11 mouse cellular contexts compared by ENCODE assay signal in genomic region chr11:99985291-99986092, GRCm38 (mm10). TPM values are rescaled to one million over a fixed set of nuclear protein-coding genes. Genes with fewer than 3 reads are reported as not detected.
A peak's percentile ranks its signal among the peaks of the same experiment; 100 is the strongest.
DNase-seq lines count a peak whose midpoint lies in the region; ATAC-seq and TF ChIP-seq lines count a peak whose summit lies in the region.
"Had no signal": no experiment of that assay in that cellular context is flagged by ENCODE, and none has a peak within 500 bp of the region (broad histone marks: within the 10 kb centered on the region; RNA-seq: fewer than 3 reads in every experiment).

No protein-coding gene starts in this region.

- no peak overlapping the region for H3K4me2 ChIP-seq in kidney, postnatal 0 days (ENCODE audit: low read length)
- no peak overlapping the region for H3K4me2 ChIP-seq in kidney, embryonic 15.5 days
- H3K4me2 ChIP-seq in neural tube, embryonic 14.5 days (ENCODE audit: low read depth, low read length): no peak overlapping the region
- H3K4me2 ChIP-seq in intestine, embryonic 16.5 days (ENCODE audit: low read depth, low read length): no peak overlapping the region
- H3K4me2 ChIP-seq: limb, embryonic 12.5 days had no signal

- DNase-seq in kidney, postnatal 0 days (ENCODE audit: low spot score): peak; percentile 24
- DNase-seq in cerebellum, adult 11-12 months: peak; percentile 96
- peak; percentile 18 to 27 for DNase-seq in gastrocnemius, postnatal 36 days
- DNase-seq in testis, postnatal 14 days (ENCODE audit: low spot score): no peak

- no peak for TF ChIP-seq CTCF in kidney, postnatal 0 days (IDR thresholded peaks at IDR 0.05; ENCODE audit: low read depth)

- intact Hi-C loops in gastrocnemius, postnatal 36 days (cut with DNase I): no loop called here

- no peaks in the 10 kb centered on the region for H3K9me3 ChIP-seq in kidney, postnatal 0 days (replicated peaks; ENCODE audit: low read length)
- H3K9me3 ChIP-seq in kidney, embryonic 15.5 days (replicated peaks): no peaks in the 10 kb centered on the region
- no peaks in the 10 kb centered on the region for H3K9me3 ChIP-seq in neural tube, embryonic 14.5 days (ENCODE audit: control insufficient read depth, low read length)
- no peaks in the 10 kb centered on the region for H3K9me3 ChIP-seq in intestine, embryonic 16.5 days (ENCODE audit: control insufficient read depth, low read length)
- H3K9me3 ChIP-seq: limb, embryonic 12.5 days had no signal

- H3K27me3 ChIP-seq in kidney, postnatal 0 days (ENCODE audit: insufficient read depth, low read length): no peaks in the 10 kb centered on the region
- H3K27me3 ChIP-seq in kidney, embryonic 15.5 days: 0 out of 2 replicates have a peak, but pooled peaks cover 5% of the 10 kb centered on the region
- no peaks in the 10 kb centered on the region for H3K27me3 ChIP-seq in neural tube, embryonic 14.5 days (ENCODE audit: control insufficient read depth, insufficient read depth, low read length)
- H3K27me3 ChIP-seq in intestine, embryonic 16.5 days (replicated peaks; ENCODE audit: control insufficient read depth, insufficient read depth, low read length): no peaks in the 10 kb centered on the region

- no peaks in the 10 kb centered on the region for H3K4me1 ChIP-seq in kidney, postnatal 0 days (replicated peaks; ENCODE audit: insufficient read depth, low read length)
- H3K4me1 ChIP-seq in kidney, embryonic 15.5 days: no peaks in the 10 kb centered on the region
- no peaks in the 10 kb centered on the region for H3K4me1 ChIP-seq in neural tube, embryonic 14.5 days (ENCODE audit: control insufficient read depth, insufficient read depth, low read length)
- H3K4me1 ChIP-seq in intestine, embryonic 16.5 days (ENCODE audit: control insufficient read depth, insufficient read depth, low read length): no peaks in the 10 kb centered on the region
- H3K4me1 ChIP-seq: limb, embryonic 12.5 days had no signal

- no peak overlapping the region for H3K4me3 ChIP-seq in kidney, postnatal 0 days (replicated peaks; ENCODE audit: low read depth, low read length)
- H3K4me3 ChIP-seq in kidney, embryonic 15.5 days (replicated peaks): no peak overlapping the region
- no peak overlapping the region for H3K4me3 ChIP-seq in neural tube, embryonic 14.5 days (ENCODE audit: low read depth, low read length)
- H3K4me3 ChIP-seq in intestine, embryonic 16.5 days (ENCODE audit: low read length): no peak overlapping the region
- H3K4me3 ChIP-seq: limb, embryonic 12.5 days had no signal

- no peaks in the 10 kb centered on the region for H3K36me3 ChIP-seq in kidney, postnatal 0 days (ENCODE audit: insufficient read depth, low read length)
- H3K36me3 ChIP-seq in kidney, embryonic 15.5 days: no peaks in the 10 kb centered on the region
- no peaks in the 10 kb centered on the region for H3K36me3 ChIP-seq in neural tube, embryonic 14.5 days (ENCODE audit: control insufficient read depth, insufficient read depth, low read length)
- no peaks in the 10 kb centered on the region for H3K36me3 ChIP-seq in intestine, embryonic 16.5 days (ENCODE audit: control insufficient read depth, insufficient read depth, low read length)
- H3K36me3 ChIP-seq: limb, embryonic 12.5 days had no signal

- H3K9ac ChIP-seq in kidney, postnatal 0 days (ENCODE audit: low read depth, low read length): no peak overlapping the region
- H3K9ac ChIP-seq in kidney, embryonic 15.5 days: no peak overlapping the region
- H3K9ac ChIP-seq in neural tube, embryonic 14.5 days (replicated peaks; ENCODE audit: low read depth, low read length): no peak overlapping the region
- no peak overlapping the region for H3K9ac ChIP-seq in intestine, embryonic 16.5 days (ENCODE audit: low read depth, low read length)
- H3K9ac ChIP-seq: limb, embryonic 12.5 days had no signal

- H3K27ac ChIP-seq in kidney, postnatal 0 days: no peak overlapping the region
- H3K27ac ChIP-seq in kidney, embryonic 15.5 days: no peak overlapping the region
- peak overlapping the region; percentile 48 for H3K27ac ChIP-seq in neural tube, embryonic 14.5 days (ENCODE audit: low read depth, low read length)
- no peak overlapping the region for H3K27ac ChIP-seq in intestine, embryonic 16.5 days (ENCODE audit: low read length)
- H3K27ac ChIP-seq: limb, embryonic 12.5 days had no signal

- 67% methylated on average over 20 of the region's 20 CpGs for WGBS in kidney, postnatal 0 days
- 74% methylated on average over 20 of the region's 20 CpGs for WGBS in kidney, embryonic 15.5 days
- WGBS in neural tube, embryonic 14.5 days: 73% methylated on average over 20 of the region's 20 CpGs
- 78% methylated on average over 20 of the region's 20 CpGs for WGBS in intestine, embryonic 16.5 days

- ATAC-seq in kidney, postnatal 0 days (replicated peaks; ENCODE audit: low FRiP score, low read depth): no peak
- no peak for ATAC-seq in kidney, embryonic 15.5 days (replicated peaks; ENCODE audit: low FRiP score)
- peak; percentile 93 for ATAC-seq in neural tube, embryonic 14.5 days (ENCODE audit: low read depth)
- no peak for ATAC-seq in CD4-positive, CD25-positive, alpha-beta regulatory T cell, adult 4 months
- ATAC-seq in intestine, embryonic 16.5 days: no peak

RNA-seq across cellular contexts. Expression of gene Krtap16-1, which starts 0.9 kb away (rescaled TPM):
- polyA plus RNA-seq in kidney, postnatal 0 days (2015; fragmentation: Nextera tagmentation; extraction: Ambion mirVana): not detected in 2 replicates
- not detected in 2 replicates for polyA plus RNA-seq in kidney, embryonic 15.5 days (2015; fragmentation: Nextera tagmentation; extraction: Ambion mirVana)
- not detected for total RNA-seq in gastrocnemius, postnatal 36 days (2021)
- 0.24 TPM in 1 of 2 replicates, not detected in the other for polyA plus RNA-seq in neural tube, embryonic 14.5 days (2014; fragmentation: Nextera tagmentation; extraction: Ambion mirVana)
- polyA plus RNA-seq in CD4-positive, CD25-positive, alpha-beta regulatory T cell, adult 4 months (2017; shearing (Covaris generic)): not detected
- not detected in 2 replicates for polyA plus RNA-seq in intestine, embryonic 16.5 days (2015; fragmentation: Nextera tagmentation; extraction: Ambion mirVana)
- polyA plus RNA-seq: limb, embryonic 12.5 days; spleen, adult 2 months had no signal

RNA-seq across cellular contexts. Expression of gene Krtap29-1, which starts 6.6 kb away (rescaled TPM):
- not detected in 2 replicates for polyA plus RNA-seq in kidney, postnatal 0 days (2015; fragmentation: Nextera tagmentation; extraction: Ambion mirVana)
- polyA plus RNA-seq in kidney, embryonic 15.5 days (2015; fragmentation: Nextera tagmentation; extraction: Ambion mirVana): not detected in 2 replicates
- not detected for total RNA-seq in gastrocnemius, postnatal 36 days (2021)
- not detected in 2 replicates for polyA plus RNA-seq in neural tube, embryonic 14.5 days (2014; fragmentation: Nextera tagmentation; extraction: Ambion mirVana)
- polyA plus RNA-seq in CD4-positive, CD25-positive, alpha-beta regulatory T cell, adult 4 months (2017; shearing (Covaris generic)): not detected
- polyA plus RNA-seq in intestine, embryonic 16.5 days (2015; fragmentation: Nextera tagmentation; extraction: Ambion mirVana): not detected in 2 replicates
- total RNA-seq: MEL had no signal
- polyA plus RNA-seq: limb, embryonic 12.5 days; spleen, adult 2 months had no signal

RNA-seq across cellular contexts. Expression of gene Krtap17-1, which starts 8.3 kb away (rescaled TPM):
- not detected in 2 replicates for polyA plus RNA-seq in kidney, postnatal 0 days (2015; fragmentation: Nextera tagmentation; extraction: Ambion mirVana)
- polyA plus RNA-seq in kidney, embryonic 15.5 days (2015; fragmentation: Nextera tagmentation; extraction: Ambion mirVana): not detected in 2 replicates
- total RNA-seq in gastrocnemius, postnatal 36 days (2021): not detected
- polyA plus RNA-seq in neural tube, embryonic 14.5 days (2014; fragmentation: Nextera tagmentation; extraction: Ambion mirVana): 0.56 and 0.86 TPM in 2 replicates
- not detected for polyA plus RNA-seq in CD4-positive, CD25-positive, alpha-beta regulatory T cell, adult 4 months (2017; shearing (Covaris generic))
- not detected in 2 replicates for polyA plus RNA-seq in intestine, embryonic 16.5 days (2015; fragmentation: Nextera tagmentation; extraction: Ambion mirVana)
- total RNA-seq: MEL had no signal
- polyA plus RNA-seq: spleen, adult 2 months had no signal

RNA-seq across cellular contexts. Expression of gene Krt33a, which starts 30.5 kb away (rescaled TPM):
- not detected in 2 replicates for polyA plus RNA-seq in kidney, postnatal 0 days (2015; fragmentation: Nextera tagmentation; extraction: Ambion mirVana)
- polyA plus RNA-seq in kidney, embryonic 15.5 days (2015; fragmentation: Nextera tagmentation; extraction: Ambion mirVana): not detected in 2 replicates
- not detected for total RNA-seq in gastrocnemius, postnatal 36 days (2021)
- not detected in 2 replicates for polyA plus RNA-seq in neural tube, embryonic 14.5 days (2014; fragmentation: Nextera tagmentation; extraction: Ambion mirVana)
- polyA plus RNA-seq in CD4-positive, CD25-positive, alpha-beta regulatory T cell, adult 4 months (2017; shearing (Covaris generic)): not detected
- not detected in 2 replicates for polyA plus RNA-seq in intestine, embryonic 16.5 days (2015; fragmentation: Nextera tagmentation; extraction: Ambion mirVana)
- total RNA-seq: MEL had no signal
- polyA plus RNA-seq: limb, embryonic 12.5 days; spleen, adult 2 months had no signal

RNA-seq across cellular contexts. Expression of gene Krtap9-5, which starts 37.2 kb away (rescaled TPM):
- not detected in 2 replicates for polyA plus RNA-seq in kidney, postnatal 0 days (2015; fragmentation: Nextera tagmentation; extraction: Ambion mirVana)
- polyA plus RNA-seq in kidney, embryonic 15.5 days (2015; fragmentation: Nextera tagmentation; extraction: Ambion mirVana): not detected in 2 replicates
- not detected for total RNA-seq in gastrocnemius, postnatal 36 days (2021)
- not detected in 2 replicates for polyA plus RNA-seq in neural tube, embryonic 14.5 days (2014; fragmentation: Nextera tagmentation; extraction: Ambion mirVana)
- not detected for polyA plus RNA-seq in CD4-positive, CD25-positive, alpha-beta regulatory T cell, adult 4 months (2017; shearing (Covaris generic))
- not detected in 2 replicates for polyA plus RNA-seq in intestine, embryonic 16.5 days (2015; fragmentation: Nextera tagmentation; extraction: Ambion mirVana)
- total RNA-seq: MEL had no signal
- polyA plus RNA-seq: limb, embryonic 12.5 days; spleen, adult 2 months had no signal
